Mouse (Mus musculus) frontal cortex, postnatal 25 days (tissue): ENCODE measurements at regions not wholly inside any gene's neighbourhood (a gene's known extent, or its start where the extent isn't known, plus 50 kb on each side); places are given as distances from the start of the nearest gene placed in this dataset.
"Not testable (repeated sequence)": the region's sequence is repeated elsewhere in the genome, so short reads cannot be mapped to it uniquely, and the experiment has no call there.

ENCODE experiments used
- DNase-seq, 2 experiments: peaks; one replicate each; pipeline ENCODE4 v3.0.0; 2022; ENCODE audit warnings: low spot score in 2 of 2

- no peak for DNase-seq
Measured at GRCm38 (mm10) chr11:12589757-12590373, 125.1 kb upstream of the Cobl start.

GRCm38 (mm10) chr11:12584851-12585680 lies 120.3 kb upstream of the Cobl start:
- DNase-seq: not testable (repeated sequence)

GRCm38 (mm10) chr11:12578999-12579576 lies 114.3 kb upstream of the Cobl start:
- peak; percentile 63 to 65 for DNase-seq

- DNase-seq: no peak
Measured at GRCm38 (mm10) chr11:12559663-12560062, 94.9 kb upstream of the Cobl start.

GRCm38 (mm10) chr11:12558995-12559633 lies 94.4 kb upstream of the Cobl start:
- DNase-seq: no peak

GRCm38 (mm10) chr11:12558176-12558575 lies 93.4 kb upstream of the Cobl start:
- no peak for DNase-seq

GRCm38 (mm10) chr11:12545771-12546170 lies 81.0 kb upstream of the Cobl start:
- no peak for DNase-seq

- no peak for DNase-seq
Measured at GRCm38 (mm10) chr11:12543042-12543441, 78.3 kb upstream of the Cobl start.

- no peak for DNase-seq
Measured at GRCm38 (mm10) chr11:12540333-12540870, 75.6 kb upstream of the Cobl start.

GRCm38 (mm10) chr11:12535063-12535462 lies 70.3 kb upstream of the Cobl start:
- no peak for DNase-seq

GRCm38 (mm10) chr11:12532288-12532687 lies 67.5 kb upstream of the Cobl start:
- peak; percentile 12 to 52 for DNase-seq

GRCm38 (mm10) chr11:12522063-12522462 lies 57.3 kb upstream of the Cobl start:
- not testable (repeated sequence) for DNase-seq

GRCm38 (mm10) chr11:12521286-12521685 lies 56.5 kb upstream of the Cobl start:
- DNase-seq: no peak

GRCm38 (mm10) chr11:12516374-12516773 lies 51.6 kb upstream of the Cobl start:
- DNase-seq: no peak
